Mouse (Mus musculus): Measurements from ENCODE around the gene Phf7. TPM values are rescaled to one million over a fixed set of nuclear protein-coding genes. Genes with fewer than 3 reads are reported as not detected.

The Phf7 gene
- polyA plus RNA-seq (2012; rRNA removed), result 9.9 and 13.5 TPM in 2 replicates

- no peak for DNase-seq (ENCODE audit: low read depth)
Observed at GRCm38 (mm10) chr14:31251084-31251604, at the start of gene Phf7, which contains the start of gene Bap1. Gene Phf7 (minus strand): TSS chr14:31251317. Gene Bap1 (plus strand): TSS chr14:31251450.

GRCm38 (mm10) chr14:31285728-31286127 is 34.6 kb upstream of the Phf7 start:
- no peak for DNase-seq (ENCODE audit: low read depth)

- no peak for DNase-seq (ENCODE audit: low read depth)
Observed at GRCm38 (mm10) chr14:31272164-31272563, 21.0 kb upstream of the Phf7 start.

- DNase-seq (ENCODE audit: low read depth), result no peak
Observed at GRCm38 (mm10) chr14:31271121-31271520, 20.0 kb upstream of the Phf7 start.

GRCm38 (mm10) chr14:31269456-31270100 is 18.5 kb upstream of the Phf7 start:
- DNase-seq (ENCODE audit: low read depth), result no peak

GRCm38 (mm10) chr14:31268301-31269001 is 17.3 kb upstream of the Phf7 start:
- no peak for DNase-seq (ENCODE audit: low read depth)

- no peak for DNase-seq (ENCODE audit: low read depth)
Observed at GRCm38 (mm10) chr14:31267649-31268048, 16.5 kb upstream of the Phf7 start.

- DNase-seq (ENCODE audit: low read depth), result no peak
Observed at GRCm38 (mm10) chr14:31260932-31261331, 9.8 kb upstream of the Phf7 start.

GRCm38 (mm10) chr14:31260374-31260773 is 9.3 kb upstream of the Phf7 start:
- no peak for DNase-seq (ENCODE audit: low read depth)

- DNase-seq (ENCODE audit: low read depth), result no peak
Observed at GRCm38 (mm10) chr14:31258476-31259050, 7.4 kb upstream of the Phf7 start.

- DNase-seq (ENCODE audit: low read depth), result no peak
Observed at GRCm38 (mm10) chr14:31252091-31252490, 974 bp upstream of the Phf7 start.

GRCm38 (mm10) chr14:31251626-31252025 is 509 bp upstream of the Phf7 start:
- DNase-seq (ENCODE audit: low read depth), result no peak

- no peak for DNase-seq (ENCODE audit: low read depth)
Observed at GRCm38 (mm10) chr14:31250222-31251083, 664 bp downstream of the Phf7 start.

GRCm38 (mm10) chr14:31248396-31248795 is 2.7 kb downstream of the Phf7 start:
- no peak for DNase-seq (ENCODE audit: low read depth)

GRCm38 (mm10) chr14:31245946-31246345 is 5.2 kb downstream of the Phf7 start:
- no peak for DNase-seq (ENCODE audit: low read depth)

GRCm38 (mm10) chr14:31244777-31245176 is 6.3 kb downstream of the Phf7 start:
- no peak for DNase-seq (ENCODE audit: low read depth)

- DNase-seq (ENCODE audit: low read depth), result no peak
Observed at GRCm38 (mm10) chr14:31240528-31240927, 10.6 kb downstream of the Phf7 start.

GRCm38 (mm10) chr14:31237101-31237882 is 13.8 kb downstream of the Phf7 start:
- no peak for DNase-seq (ENCODE audit: low read depth)

- no peak for DNase-seq (ENCODE audit: low read depth)
Observed at GRCm38 (mm10) chr14:31233996-31234591, 17.0 kb downstream of the Phf7 start.
